Mouse (Mus musculus) neural tube, embryonic 13.5 days (tissue): Measurements from ENCODE around the gene Abhd11. TPM values are rescaled to one million over a fixed set of nuclear protein-coding genes. Genes with fewer than 3 reads are reported as not detected.
A peak's percentile ranks its signal among the peaks of the same experiment; 100 is the strongest.

Source experiments
- ATAC-seq: fragments of 200-750 bp; cut with Nextera tagmentation; 2 replicates; pipeline ENCODE4 v1.8.0; 2017; ENCODE audit warnings: low read depth, mild to moderate bottlenecking, moderate TSS enrichment, moderate library complexity
- H3K27ac ChIP-seq: fragments of 300-500 bp; sonication (generic); replicated peaks from 2 replicates; pipeline ENCODE4 v1.5.1; 2015; ENCODE audit warnings: moderate library complexity, mild to moderate bottlenecking, inconsistent platforms
- H3K27me3 ChIP-seq: fragments of 300-500 bp; sonication (generic); 2 replicates; pipeline ENCODE4 v1.6.1; 2015; ENCODE audit warnings: mild to moderate bottlenecking, inconsistent platforms
- H3K36me3 ChIP-seq: fragments of 300-500 bp; sonication (generic); 2 replicates; pipeline ENCODE4 v1.6.1; 2015; ENCODE audit warnings: mild to moderate bottlenecking, inconsistent platforms
- H3K4me1 ChIP-seq: fragments of 300-500 bp; sonication (generic); replicated peaks from 2 replicates; pipeline ENCODE4 v1.6.1; 2015; ENCODE audit warnings: inconsistent platforms
- H3K4me2 ChIP-seq: fragments of 300-500 bp; sonication (generic); 2 replicates; pipeline ENCODE4 v1.6.1; 2015; ENCODE audit warnings: inconsistent platforms, mild to moderate bottlenecking, moderate library complexity
- H3K4me3 ChIP-seq: fragments of 300-500 bp; sonication (generic); 2 replicates; pipeline ENCODE4 v1.5.1; 2015; ENCODE audit warnings: mild to moderate bottlenecking, inconsistent platforms
- H3K9ac ChIP-seq: fragments of 300-500 bp; sonication (generic); 2 replicates; pipeline ENCODE4 v1.6.1; 2015; ENCODE audit warnings: moderate library complexity, mild to moderate bottlenecking, inconsistent platforms
- H3K9me3 ChIP-seq: fragments of 300-500 bp; sonication (generic); 2 replicates; pipeline ENCODE4 v1.6.1; 2016; ENCODE audit warnings: inconsistent platforms
- WGBS: fragments of 180-500 bp; shearing (Covaris S2); methylation state at CpG from one replicate; pipeline ENCODE4 v1.1.7; 2015; 5-methylcytosine and 5-hydroxymethylcytosine counted together
- polyA plus RNA-seq: library from polyadenylated mRNA; unstranded; fragments of >200 nt; fragmentation: Nextera tagmentation; extraction: Ambion mirVana; gene quantifications from 2 replicates; pipeline ENCODE4 v1.2.1, GENCODE M21; 2015

Abhd11 gene
- polyA plus RNA-seq, 1 experiment from 2014 or later: 72.2 TPM

- no peak overlapping the region for H3K4me2 ChIP-seq
- H3K27me3 ChIP-seq: peaks cover 24% of the 10 kb centered on the region
- no peaks in the 10 kb centered on the region; the same call in 1 of the 2 replicates for H3K4me1 ChIP-seq
- no peak overlapping the region for H3K27ac ChIP-seq
- WGBS: 89% methylated on average over 5 of the region's 5 CpGs
- no peak for ATAC-seq
- H3K4me3 ChIP-seq: no peak overlapping the region
- no peaks in the 10 kb centered on the region for H3K36me3 ChIP-seq
- no peak overlapping the region for H3K9ac ChIP-seq
- H3K9me3 ChIP-seq: no peaks in the 10 kb centered on the region
These were observed 16.4 kb upstream of the Abhd11 start for GRCm38 (mm10) chr5:134992566-134992965.

GRCm38 (mm10) chr5:134998359-134998758 is 10.6 kb upstream of the Abhd11 start:
- no peak overlapping the region for H3K9ac ChIP-seq
- peaks cover 8% of the 10 kb centered on the region for H3K4me1 ChIP-seq
- no peaks in the 10 kb centered on the region for H3K27me3 ChIP-seq
- no peaks in the 10 kb centered on the region for H3K9me3 ChIP-seq
- no peak overlapping the region for H3K4me2 ChIP-seq
- 85% methylated on average over 5 of the region's 6 CpGs for WGBS
- H3K4me3 ChIP-seq: no peak overlapping the region
- ATAC-seq: no peak
- H3K36me3 ChIP-seq: no peaks in the 10 kb centered on the region
- H3K27ac ChIP-seq: no peak overlapping the region

GRCm38 (mm10) chr5:134999797-135000196 is 9.2 kb upstream of the Abhd11 start:
- no peak overlapping the region for H3K4me3 ChIP-seq
- no peaks in the 10 kb centered on the region for H3K27me3 ChIP-seq
- H3K4me2 ChIP-seq: no peak overlapping the region
- no peak overlapping the region for H3K9ac ChIP-seq
- H3K9me3 ChIP-seq: no peaks in the 10 kb centered on the region
- H3K36me3 ChIP-seq: no peaks in the 10 kb centered on the region
- WGBS: over 99% methylated on average over 4 of the region's 4 CpGs
- H3K4me1 ChIP-seq: peaks cover 8% of the 10 kb centered on the region
- ATAC-seq: no peak
- no peak overlapping the region for H3K27ac ChIP-seq

GRCm38 (mm10) chr5:135000751-135001150 is 8.2 kb upstream of the Abhd11 start:
- H3K4me2 ChIP-seq: no peak overlapping the region; the same call in 1 of the 2 replicates

GRCm38 (mm10) chr5:135001309-135001708 is 7.6 kb upstream of the Abhd11 start:
- Histone ChIP-seq H3K4me2 (peak overlapping the region; percentile 39), H3K9me3 (no peaks in the 10 kb centered on the region), H3K27ac (no peak overlapping the region), H3K9ac (0 out of 2 replicates have a peak overlapping the region, but pooled peaks have one; percentile 26), H3K36me3 (no peaks in the 10 kb centered on the region), H3K4me1 (peaks cover 8% of the 10 kb centered on the region), H3K4me3 (no peak overlapping the region), H3K27me3 (no peaks in the 10 kb centered on the region)
- peak; percentile 27; the same call in 1 of the 2 replicates for ATAC-seq
- WGBS: under 1% methylated on average over 14 of the region's 14 CpGs

More at GRCm38 (mm10) chr5:135000751-135001150, 8.2 kb upstream of the Abhd11 start:
- Histone ChIP-seq H3K4me3 (no peak overlapping the region), H3K4me1 (peaks cover 8% of the 10 kb centered on the region), H3K36me3 (no peaks in the 10 kb centered on the region), H3K27ac (no peak overlapping the region), H3K27me3 (no peaks in the 10 kb centered on the region), H3K9me3 (no peaks in the 10 kb centered on the region), H3K9ac (no peak overlapping the region)
- WGBS: 53% methylated on average over 16 of the region's 16 CpGs
- no peak for ATAC-seq

GRCm38 (mm10) chr5:135002151-135002550 is 6.8 kb upstream of the Abhd11 start:
- Histone ChIP-seq H3K36me3 (no peaks in the 10 kb centered on the region), H3K4me1 (peaks cover 8% of the 10 kb centered on the region), H3K9me3 (no peaks in the 10 kb centered on the region), H3K4me2 (no peak overlapping the region), H3K27me3 (no peaks in the 10 kb centered on the region), H3K27ac (no peak overlapping the region), H3K4me3 (no peak overlapping the region), H3K9ac (no peak overlapping the region)
- 72% methylated on average over 5 of the region's 5 CpGs for WGBS
- ATAC-seq: no peak

- Histone ChIP-seq H3K36me3 (no peaks in the 10 kb centered on the region), H3K4me3 (peak overlapping the region; percentile 61), H3K9ac (peak overlapping the region; percentile 84), H3K4me1 (peaks cover 39% of the 10 kb centered on the region), H3K4me2 (peak overlapping the region; percentile 79), H3K27me3 (no peaks in the 10 kb centered on the region), H3K9me3 (no peaks in the 10 kb centered on the region), H3K27ac (peak overlapping the region; percentile 98)
- no peak for ATAC-seq
- WGBS: 33% methylated on average over 16 of the region's 16 CpGs
These were observed 965 bp upstream of the Abhd11 start for GRCm38 (mm10) chr5:135007802-135008571.

- Histone ChIP-seq H3K27ac (peak overlapping the region; percentile 98), H3K4me3 (peak overlapping the region; percentile 61), H3K9me3 (no peaks in the 10 kb centered on the region), H3K27me3 (no peaks in the 10 kb centered on the region), H3K4me1 (peaks cover 41% of the 10 kb centered on the region), H3K36me3 (no peaks in the 10 kb centered on the region), H3K9ac (peak overlapping the region; percentile 84), H3K4me2 (peak overlapping the region; percentile 79)
- 1% methylated on average over 37 of the region's 37 CpGs for WGBS
- peak; percentile 89 for ATAC-seq
These were observed 803 bp downstream of the Abhd11 start for GRCm38 (mm10) chr5:135009590-135010319.

- Histone ChIP-seq H3K27ac (peak overlapping the region; percentile 98; the same call in 1 of the 2 replicates), H3K9me3 (no peaks in the 10 kb centered on the region), H3K4me3 (peak overlapping the region; percentile 61), H3K36me3 (no peaks in the 10 kb centered on the region), H3K4me1 (peaks cover 41% of the 10 kb centered on the region), H3K4me2 (peak overlapping the region; percentile 79), H3K9ac (peak overlapping the region; percentile 84), H3K27me3 (no peaks in the 10 kb centered on the region)
- no peak for ATAC-seq
- 60% methylated on average over 7 of the region's 7 CpGs for WGBS
These were observed 1.4 kb downstream of the Abhd11 start for GRCm38 (mm10) chr5:135010320-135010709.

GRCm38 (mm10) chr5:135010841-135011743 is 2.1 kb downstream of the Abhd11 start:
- no peaks in the 10 kb centered on the region for H3K27me3 ChIP-seq
- H3K27ac ChIP-seq: no peak overlapping the region
- H3K36me3 ChIP-seq: no peaks in the 10 kb centered on the region
- H3K4me2 ChIP-seq: peak overlapping the region; percentile 79; the same call in 1 of the 2 replicates
- no peak for ATAC-seq
- no peak overlapping the region for H3K9ac ChIP-seq
- H3K9me3 ChIP-seq: no peaks in the 10 kb centered on the region
- 91% methylated on average over 25 of the region's 25 CpGs for WGBS
- H3K4me1 ChIP-seq: peaks cover 41% of the 10 kb centered on the region
- 0 out of 2 replicates have a peak overlapping the region, but pooled peaks have one; percentile 61 for H3K4me3 ChIP-seq

GRCm38 (mm10) chr5:135011809-135012613 is 3.1 kb downstream of the Abhd11 start:
- peaks cover 41% of the 10 kb centered on the region for H3K4me1 ChIP-seq
- H3K4me3 ChIP-seq: peak overlapping the region; percentile 20
- no peak for ATAC-seq
- H3K27me3 ChIP-seq: no peaks in the 10 kb centered on the region
- H3K27ac ChIP-seq: 0 out of 2 replicates have a peak overlapping the region, but pooled peaks have one; percentile 14
- H3K9ac ChIP-seq: peak overlapping the region; percentile 44
- no peaks in the 10 kb centered on the region for H3K9me3 ChIP-seq
- H3K36me3 ChIP-seq: no peaks in the 10 kb centered on the region
- 31% methylated on average over 26 of the region's 26 CpGs for WGBS
- H3K4me2 ChIP-seq: peak overlapping the region; percentile 36
